ENCODE assay signal across 8 mouse cellular contexts in the genomic region with DNA sequence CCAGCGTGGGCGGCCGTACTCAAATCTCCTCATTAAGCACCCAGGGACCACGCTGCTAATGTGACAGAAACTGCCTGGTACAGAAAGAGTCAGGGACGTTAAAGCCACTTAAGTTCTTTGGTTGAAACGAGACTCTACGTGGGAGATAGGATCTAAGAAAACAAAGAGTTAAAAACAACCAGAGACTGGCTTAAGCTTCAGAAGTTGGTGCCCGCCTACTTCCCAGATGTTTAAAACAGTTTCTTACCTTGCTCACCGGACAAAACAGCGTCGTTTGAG. TPM values are rescaled to one million over a fixed set of nuclear protein-coding genes. Genes with fewer than 3 reads are reported as not detected.
DNase-seq lines count a peak whose midpoint lies in the region; ATAC-seq and TF ChIP-seq lines count a peak whose summit lies in the region.

No protein-coding gene starts in this region.

- no peaks in the 10 kb centered on the region for H3K36me3 ChIP-seq in lung, embryonic 15.5 days
- H3K36me3 ChIP-seq in embryonic facial prominence, embryonic 15.5 days, result no peaks in the 10 kb centered on the region
- no peaks in the 10 kb centered on the region for H3K36me3 ChIP-seq in intestine, postnatal 0 days (ENCODE audit: control insufficient read depth, insufficient read depth)
- no peaks in the 10 kb centered on the region for H3K36me3 ChIP-seq in neural tube, embryonic 15.5 days

- peak overlapping the region; percentile 48 for H3K4me3 ChIP-seq in lung, embryonic 15.5 days
- peak overlapping the region; percentile 42 for H3K4me3 ChIP-seq in embryonic facial prominence, embryonic 15.5 days (replicated peaks)
- peak overlapping the region; percentile 54 for H3K4me3 ChIP-seq in intestine, postnatal 0 days (ENCODE audit: low read depth, low read length)
- peak overlapping the region; percentile 15 for H3K4me3 ChIP-seq in neural tube, embryonic 15.5 days (replicated peaks)

- H3K4me2 ChIP-seq in lung, embryonic 15.5 days, result peak overlapping the region; percentile 75
- peak overlapping the region; percentile 69 for H3K4me2 ChIP-seq in embryonic facial prominence, embryonic 15.5 days (replicated peaks)
- peak overlapping the region; percentile 82 for H3K4me2 ChIP-seq in intestine, postnatal 0 days (replicated peaks; ENCODE audit: low read depth)
- H3K4me2 ChIP-seq in neural tube, embryonic 15.5 days, result peak overlapping the region; percentile 42

- 2% methylated on average over 11 of the region's 11 CpGs for WGBS in lung, embryonic 15.5 days
- WGBS in embryonic facial prominence, embryonic 15.5 days, result 8% methylated on average over 11 of the region's 11 CpGs
- WGBS in intestine, postnatal 0 days, result 5% methylated on average over 11 of the region's 11 CpGs
- 52% methylated on average over 11 of the region's 11 CpGs for WGBS in neural tube, embryonic 15.5 days

- peak overlapping the region; percentile 30 for H3K9ac ChIP-seq in lung, embryonic 15.5 days
- no peak overlapping the region for H3K9ac ChIP-seq in embryonic facial prominence, embryonic 15.5 days
- peak overlapping the region; percentile 45 for H3K9ac ChIP-seq in intestine, postnatal 0 days (ENCODE audit: low read depth, low read length)
- H3K9ac ChIP-seq in neural tube, embryonic 15.5 days (replicated peaks), result no peak overlapping the region

- no peak for DNase-seq in lung, postnatal 10 days
- no peak for DNase-seq in cerebellum, postnatal 10 days
- no peak for DNase-seq in layer of hippocampus, adult 9-10 months (ENCODE audit: low spot score)
- DNase-seq in spleen, adult 12 weeks (ENCODE audit: low spot score), result no peak

- H3K4me1 ChIP-seq in lung, embryonic 15.5 days, result peaks cover 19% of the 10 kb centered on the region
- peaks cover 11% of the 10 kb centered on the region for H3K4me1 ChIP-seq in embryonic facial prominence, embryonic 15.5 days
- 0 out of 2 replicates have a peak, but pooled peaks cover 4% of the 10 kb centered on the region for H3K4me1 ChIP-seq in intestine, postnatal 0 days (replicated peaks; ENCODE audit: control insufficient read depth, insufficient read depth, low read length)
- H3K4me1 ChIP-seq in neural tube, embryonic 15.5 days, result no peaks in the 10 kb centered on the region

- no peak for ATAC-seq in lung, embryonic 15.5 days (ENCODE audit: borderline replicate concordance, extremely low read depth, low FRiP score, low TSS enrichment)
- ATAC-seq in embryonic facial prominence, embryonic 15.5 days (ENCODE audit: insufficient number of reproducible peaks, low FRiP score, low TSS enrichment, low read depth), result no peak
- ATAC-seq in intestine, postnatal 0 days, result no peak
- no peak for ATAC-seq in neural tube, embryonic 15.5 days (ENCODE audit: low FRiP score)

- peak overlapping the region; percentile 53 for H3K27ac ChIP-seq in lung, embryonic 15.5 days
- no peak overlapping the region for H3K27ac ChIP-seq in embryonic facial prominence, embryonic 15.5 days (replicated peaks)
- H3K27ac ChIP-seq in intestine, postnatal 0 days (ENCODE audit: low read depth, low read length), result 0 out of 2 replicates have a peak overlapping the region, but pooled peaks have one; percentile 30
- no peak overlapping the region for H3K27ac ChIP-seq in neural tube, embryonic 15.5 days (replicated peaks)

- no peaks in the 10 kb centered on the region for H3K27me3 ChIP-seq in lung, embryonic 15.5 days
- H3K27me3 ChIP-seq in embryonic facial prominence, embryonic 15.5 days, result peaks cover 2% of the 10 kb centered on the region; the same call in 1 of the 2 replicates
- H3K27me3 ChIP-seq in intestine, postnatal 0 days (replicated peaks; ENCODE audit: control insufficient read depth, insufficient read depth, low read length), result no peaks in the 10 kb centered on the region
- no peaks in the 10 kb centered on the region for H3K27me3 ChIP-seq in neural tube, embryonic 15.5 days (replicated peaks)

- no peaks in the 10 kb centered on the region for H3K9me3 ChIP-seq in lung, embryonic 15.5 days
- no peaks in the 10 kb centered on the region for H3K9me3 ChIP-seq in embryonic facial prominence, embryonic 15.5 days (replicated peaks)
- H3K9me3 ChIP-seq in intestine, postnatal 0 days (ENCODE audit: control insufficient read depth), result no peaks in the 10 kb centered on the region
- H3K9me3 ChIP-seq in neural tube, embryonic 15.5 days (replicated peaks), result no peaks in the 10 kb centered on the region

- no peak for TF ChIP-seq CTCF in intestine, postnatal 0 days (IDR thresholded peaks at IDR 0.05; ENCODE audit: low read depth)

RNA-seq across cellular contexts. Expression of gene Ccrl2, which starts 0.9 kb away (rescaled TPM):
- 3.7 and 4.6 TPM in 2 replicates for polyA plus RNA-seq in lung, embryonic 15.5 days (2015; fragmentation: Nextera tagmentation; extraction: Ambion mirVana)
- polyA plus RNA-seq in embryonic facial prominence, embryonic 15.5 days (2015; fragmentation: Nextera tagmentation; extraction: Ambion mirVana), result 0.27 and 1.1 TPM in 2 replicates
- 2.7 and 3.8 TPM in 2 replicates for polyA plus RNA-seq in intestine, postnatal 0 days (2015; fragmentation: Nextera tagmentation; extraction: Ambion mirVana)
- polyA plus RNA-seq in neural tube, embryonic 15.5 days (2015; fragmentation: Nextera tagmentation; extraction: Ambion mirVana), result 0.98 and 1.3 TPM in 2 replicates

RNA-seq across cellular contexts. Expression of gene Ltf, which starts 37.4 kb away (rescaled TPM):
- 1.5 and 2.7 TPM in 2 replicates for polyA plus RNA-seq in lung, embryonic 15.5 days (2015; fragmentation: Nextera tagmentation; extraction: Ambion mirVana)
- polyA plus RNA-seq in embryonic facial prominence, embryonic 15.5 days (2015; fragmentation: Nextera tagmentation; extraction: Ambion mirVana), result 8.2 and 8.9 TPM in 2 replicates
- 8.3 and 14.1 TPM in 2 replicates for polyA plus RNA-seq in intestine, postnatal 0 days (2015; fragmentation: Nextera tagmentation; extraction: Ambion mirVana)
- 0.88 and 1.5 TPM in 2 replicates for polyA plus RNA-seq in neural tube, embryonic 15.5 days (2015; fragmentation: Nextera tagmentation; extraction: Ambion mirVana)

Comparison
In these comparisons a context has a peak if more than half of its experiments do, and no peak if none do; other contexts are left out.
1. H3K27ac ChIP-seq: peak in lung, embryonic 15.5 days (single experiment) and intestine, postnatal 0 days (single experiment); none in embryonic facial prominence, embryonic 15.5 days (single experiment) and neural tube, embryonic 15.5 days (single experiment).
2. H3K9ac ChIP-seq: peak in lung, embryonic 15.5 days (single experiment) and intestine, postnatal 0 days (single experiment); none in embryonic facial prominence, embryonic 15.5 days (single experiment) and neural tube, embryonic 15.5 days (single experiment).
3. Peak in every context shown above with its lines, with median percentiles within 50 percentile points of each other: H3K4me2 ChIP-seq and H3K4me3 ChIP-seq.